Mouse (Mus musculus) brain, embryonic 18.5 days (tissue): Measurements from ENCODE around the gene Grin2a.
A peak's percentile ranks its signal among the peaks of the same experiment; 100 is the strongest.

Source experiments
- DNase-seq: peaks from one replicate; pipeline ENCODE4 v3.0.0-alpha.2; 2012; ENCODE audit warnings: low read depth, low spot score

Grin2a gene

GRCm38 (mm10) chr16:9972705-9973104, 22.7 kb downstream of the Grin2a start:
- DNase-seq = no peak

- no peak for DNase-seq
Measured at GRCm38 (mm10) chr16:9964469-9964868, 30.9 kb downstream of the Grin2a start.

GRCm38 (mm10) chr16:9962482-9962881, 32.9 kb downstream of the Grin2a start:
- no peak for DNase-seq

GRCm38 (mm10) chr16:9959340-9959739, 36.0 kb downstream of the Grin2a start:
- no peak for DNase-seq

GRCm38 (mm10) chr16:9954266-9954665, 41.1 kb downstream of the Grin2a start:
- no peak for DNase-seq

GRCm38 (mm10) chr16:9953396-9953831, 41.9 kb downstream of the Grin2a start:
- DNase-seq = no peak

GRCm38 (mm10) chr16:9949250-9949649, 46.1 kb downstream of the Grin2a start:
- no peak for DNase-seq

GRCm38 (mm10) chr16:9947430-9947829, 47.9 kb downstream of the Grin2a start:
- no peak for DNase-seq

- no peak for DNase-seq
Measured at GRCm38 (mm10) chr16:9944836-9945235, 50.5 kb downstream of the Grin2a start.

GRCm38 (mm10) chr16:9941306-9941930, 53.9 kb downstream of the Grin2a start:
- no peak for DNase-seq

GRCm38 (mm10) chr16:9940716-9941115, 54.6 kb downstream of the Grin2a start:
- no peak for DNase-seq

- DNase-seq = peak; percentile 8
Measured at GRCm38 (mm10) chr16:9910672-9911071, 84.7 kb downstream of the Grin2a start.

- DNase-seq = no peak
Measured at GRCm38 (mm10) chr16:9909225-9909624, 86.1 kb downstream of the Grin2a start.

GRCm38 (mm10) chr16:9904443-9904842, 90.9 kb downstream of the Grin2a start:
- no peak for DNase-seq

- DNase-seq = no peak
Measured at GRCm38 (mm10) chr16:9902680-9903463, 92.5 kb downstream of the Grin2a start.

- DNase-seq = no peak
Measured at GRCm38 (mm10) chr16:9901433-9901832, 93.9 kb downstream of the Grin2a start.

GRCm38 (mm10) chr16:9900996-9901395, 94.4 kb downstream of the Grin2a start:
- DNase-seq = no peak

- no peak for DNase-seq
Measured at GRCm38 (mm10) chr16:9900196-9900595, 95.2 kb downstream of the Grin2a start.

- no peak for DNase-seq
Measured at GRCm38 (mm10) chr16:9899176-9899575, 96.2 kb downstream of the Grin2a start.

- no peak for DNase-seq
Measured at GRCm38 (mm10) chr16:9895581-9895980, 99.8 kb downstream of the Grin2a start.

- DNase-seq = no peak
Measured at GRCm38 (mm10) chr16:9886155-9886554, 109.2 kb downstream of the Grin2a start.

GRCm38 (mm10) chr16:9884141-9884540, 111.2 kb downstream of the Grin2a start:
- no peak for DNase-seq

GRCm38 (mm10) chr16:9882420-9882819, 112.9 kb downstream of the Grin2a start:
- DNase-seq = no peak
